Mouse (Mus musculus) neural tube, embryonic 12.5 days (tissue): ENCODE measurements around the gene Slc28a2. TPM values are rescaled to one million over a fixed set of nuclear protein-coding genes. Genes with fewer than 3 reads are reported as not detected.
"Not testable (repeated sequence)": the region's sequence is repeated elsewhere in the genome, so short reads cannot be mapped to it uniquely, and the experiment has no call there.

Source experiments
- ATAC-seq: fragments of 200-750 bp; cut with Nextera tagmentation; 2 replicates; pipeline ENCODE4 v1.8.0; 2017; ENCODE audit warnings: low read depth, mild to moderate bottlenecking, moderate TSS enrichment, moderate library complexity; ENCODE audit not compliant: low FRiP score
- H3K27ac ChIP-seq: fragments of 300-500 bp; sonication (generic); 2 replicates; pipeline ENCODE4 v1.5.1; 2016
- H3K27me3 ChIP-seq: fragments of 300-500 bp; sonication (generic); replicated peaks from 2 replicates; pipeline ENCODE4 v1.6.1; 2016; ENCODE audit warnings: mild to moderate bottlenecking
- H3K36me3 ChIP-seq: fragments of 300-500 bp; sonication (generic); 2 replicates; pipeline ENCODE4 v1.6.1; 2016; ENCODE audit warnings: mild to moderate bottlenecking
- H3K4me1 ChIP-seq: fragments of 300-500 bp; sonication (generic); 2 replicates; pipeline ENCODE4 v1.6.1; 2016
- H3K4me2 ChIP-seq: fragments of 300-500 bp; sonication (generic); replicated peaks from 2 replicates; pipeline ENCODE4 v1.6.1; 2016; ENCODE audit warnings: mild to moderate bottlenecking
- H3K4me3 ChIP-seq: fragments of 300-500 bp; sonication (generic); 2 replicates; pipeline ENCODE4 v1.5.1; 2016
- H3K9ac ChIP-seq: fragments of 300-500 bp; sonication (generic); 2 replicates; pipeline ENCODE4 v1.6.1; 2016; ENCODE audit warnings: mild to moderate bottlenecking
- H3K9me3 ChIP-seq: fragments of 300-500 bp; sonication (generic); 2 replicates; pipeline ENCODE4 v1.6.1; 2016; ENCODE audit warnings: mild to moderate bottlenecking
- WGBS: fragments of 180-500 bp; shearing (Covaris S2); methylation state at CpG from one replicate; pipeline ENCODE4 v1.1.7; 2016; 5-methylcytosine and 5-hydroxymethylcytosine counted together
- polyA plus RNA-seq: library from polyadenylated mRNA; unstranded; fragments of >200 nt; fragmentation: Nextera tagmentation; extraction: Ambion mirVana; gene quantifications from 2 replicates; pipeline ENCODE4 v1.2.1, GENCODE M21; 2016

Gene Slc28a2
- polyA plus RNA-seq, 1 experiment from 2014 or later = 0.28 TPM

- H3K4me2 ChIP-seq = no peak within 1 kb of the TSS
- no peaks in the 10 kb centered on the region for H3K9me3 ChIP-seq
- H3K36me3 ChIP-seq = no peaks in the 10 kb centered on the region
- no peak within 1 kb of the TSS for H3K9ac ChIP-seq
- no peak within 1 kb of the TSS for H3K4me3 ChIP-seq
- no peak for ATAC-seq
- no peak within 1 kb of the TSS for H3K27ac ChIP-seq
- H3K4me1 ChIP-seq = no peaks in the 10 kb centered on the region
- H3K27me3 ChIP-seq = no peaks in the 10 kb centered on the region
- 84% methylated on average over 1 of the region's 1 CpGs for WGBS
These were observed 58.4 kb downstream of the Slc28a2 start, which contains the start of gene Gm14085 for GRCm38 (mm10) chr2:122484641-122485040. Gm14085 (plus strand) TSS chr2:122484941.

GRCm38 (mm10) chr2:122485654-122486053, 59.4 kb downstream of the Slc28a2 start:
- WGBS = 76% methylated on average over 3 of the region's 3 CpGs
- H3K4me1 ChIP-seq, ATAC-seq, H3K9me3 ChIP-seq, H3K27ac ChIP-seq, H3K4me3 ChIP-seq, H3K27me3 ChIP-seq, H3K4me2 ChIP-seq, H3K36me3 ChIP-seq, H3K9ac ChIP-seq: not testable (repeated sequence)

DNA sequence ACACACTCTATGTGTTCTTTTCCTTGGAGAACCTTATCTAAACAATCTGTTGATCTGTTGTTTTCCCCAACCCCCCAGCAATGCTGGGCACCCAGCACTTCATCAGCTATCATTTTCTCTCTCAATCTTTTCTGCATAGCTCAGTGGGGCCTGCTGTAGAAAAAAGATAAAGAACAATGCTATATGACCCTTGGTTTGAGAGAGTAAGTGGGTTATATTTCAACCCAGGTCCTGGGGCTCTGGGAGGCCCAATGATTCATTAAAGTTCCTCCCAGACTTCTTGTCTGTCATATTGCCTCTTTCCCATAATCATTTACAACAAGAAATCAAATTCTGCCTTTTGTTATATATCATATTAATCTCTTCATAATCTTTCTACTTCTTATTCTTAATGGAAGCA, 59.8 kb downstream of the Slc28a2 start:
- not testable (repeated sequence) for H3K4me1 ChIP-seq, H3K9ac ChIP-seq, H3K27me3 ChIP-seq, H3K36me3 ChIP-seq, H3K4me3 ChIP-seq, ATAC-seq, H3K9me3 ChIP-seq, H3K4me2 ChIP-seq, H3K27ac ChIP-seq

- Histone ChIP-seq H3K4me1 (no peaks in the 10 kb centered on the region), H3K4me3 (no peak overlapping the region), H3K27ac (no peak overlapping the region), H3K9ac (no peak overlapping the region), H3K36me3 (no peaks in the 10 kb centered on the region), H3K4me2 (no peak overlapping the region), H3K27me3 (no peaks in the 10 kb centered on the region), H3K9me3 (no peaks in the 10 kb centered on the region)
- 91% methylated on average over 2 of the region's 2 CpGs for WGBS
- no peak for ATAC-seq
These were observed 60.4 kb downstream of the Slc28a2 start for GRCm38 (mm10) chr2:122486674-122487073.

Other genes with a start within 250 kb of the Slc28a2 start
- gene Patl2, start 240.3 kb upstream of the Slc28a2 start, polyA plus RNA-seq = not detected in 2 replicates
- gene Terb2, start 240.2 kb upstream of the Slc28a2 start, polyA plus RNA-seq = not detected in 2 replicates
- 16.7 and 17.4 TPM in 2 replicates for gene Sord, start 191.7 kb upstream of the Slc28a2 start, polyA plus RNA-seq
- gene Duox2, start 128.0 kb upstream of the Slc28a2 start, polyA plus RNA-seq = 0.04 TPM in 1 of 2 replicates, not detected in the other
- not detected in 2 replicates for gene Duoxa2, start 127.6 kb upstream of the Slc28a2 start, polyA plus RNA-seq
- gene Duoxa1, start 112.7 kb upstream of the Slc28a2 start, polyA plus RNA-seq = 0.23 TPM in 1 of 2 replicates, not detected in the other
- gene Duox1, start 110.8 kb upstream of the Slc28a2 start, polyA plus RNA-seq = 0.10 and 0.15 TPM in 2 replicates
- gene Shf, start 57.3 kb upstream of the Slc28a2 start, polyA plus RNA-seq = 12.2 and 15.1 TPM in 2 replicates
- not detected in 2 replicates for gene Gm14085, start 58.5 kb downstream of the Slc28a2 start, polyA plus RNA-seq
- gene Gatm, start 184.8 kb downstream of the Slc28a2 start, polyA plus RNA-seq = 19.1 and 21.6 TPM in 2 replicates
- gene AA467197, start 210.5 kb downstream of the Slc28a2 start, polyA plus RNA-seq = 0.63 and 0.65 TPM in 2 replicates